Mouse (Mus musculus) ES-E14 (cell line): ENCODE data around the gene Isy1.

Experiments
- CHD2 ChIP-seq: IDR thresholded peaks from 2 replicates; pipeline ENCODE4 v1.6.1; 2014; ENCODE audit warnings: mild to moderate bottlenecking, low read depth, low read length, inconsistent platforms
- HCFC1 ChIP-seq: IDR thresholded peaks from 2 replicates; pipeline ENCODE4 v1.6.1; 2012; ENCODE audit warnings: low read length, inconsistent platforms, borderline replicate concordance; ENCODE audit not compliant: insufficient read depth
- MAFK ChIP-seq: IDR thresholded peaks from 2 replicates; pipeline ENCODE4 v1.6.1; 2014; ENCODE audit warnings: mild to moderate bottlenecking, low read depth, low read length, inconsistent platforms; ENCODE audit not compliant: insufficient read depth
- ZC3H11A ChIP-seq: IDR thresholded peaks from 2 replicates; pipeline ENCODE4 v1.6.1; 2012; ENCODE audit warnings: low read depth, mild to moderate bottlenecking, inconsistent platforms, low read length, borderline replicate concordance
- ZNF384 ChIP-seq: IDR thresholded peaks from 2 replicates; pipeline ENCODE4 v1.6.1; 2012; ENCODE audit warnings: low read depth, low read length, inconsistent platforms

GRCm38 (mm10) chr6:87870440-87870839, 31.8 kb upstream of the Isy1 start:
- TF ChIP-seq MAFK = no peak
- TF ChIP-seq ZNF384 = no peak
- TF ChIP-seq HCFC1 = no peak
- TF ChIP-seq CHD2 = no peak
- no peak for TF ChIP-seq ZC3H11A
